Mouse (Mus musculus): ENCODE data around the gene Arrdc3. TPM values are rescaled to one million over a fixed set of nuclear protein-coding genes. Genes with fewer than 3 reads are reported as not detected.

The Arrdc3 gene
- polyA plus RNA-seq, 1 experiment from 2014 or later, result 56.2 TPM

- Histone ChIP-seq H3K27me3 (ENCODE audit: control insufficient read depth, insufficient read depth, low read length) (no peaks in the 10 kb centered on the region), H3K4me2 (ENCODE audit: low read length) (peak overlapping the region; percentile 78), H3K4me3 (ENCODE audit: control insufficient read depth in 1 of 2, insufficient read depth in 1 of 2, low read depth in 1 of 2, low read length in 2 of 2) (peak overlapping the region; percentile 67 to 75), H3K27ac (replicated peaks in 1 of 2; ENCODE audit: control insufficient read depth in 1 of 2, insufficient read depth in 1 of 2, low read depth in 2 of 2, low read length in 2 of 2) (peak overlapping the region; percentile 99 to 100), H3K9me3 (ENCODE audit: control insufficient read depth, low read length) (no peaks in the 10 kb centered on the region), H3K4me1 (ENCODE audit: control insufficient read depth in 2 of 2, insufficient read depth in 2 of 2, low read length in 2 of 2) (peaks cover 3 to 12% of the 10 kb centered on the region in 2 experiments; a peak in 1 of 4 replicates), H3K9ac (ENCODE audit: low read length) (peak overlapping the region; percentile 97), H3K36me3 (ENCODE audit: control insufficient read depth, insufficient read depth, low read length) (peaks cover 15% of the 10 kb centered on the region)
- no peak for ATAC-seq (ENCODE audit: insufficient number of reproducible peaks, insufficient read depth, low FRiP score, low read depth)
- under 1% methylated on average over 23 of the region's 23 CpGs for WGBS
Measured at GRCm38 (mm10) chr13:80883649-80884376, 629 bp downstream of the Arrdc3 start.

- Histone ChIP-seq H3K9me3 (ENCODE audit: control insufficient read depth, low read length) (no peaks in the 10 kb centered on the region), H3K9ac (ENCODE audit: low read length) (peak overlapping the region; percentile 97), H3K27me3 (ENCODE audit: control insufficient read depth, insufficient read depth, low read length) (no peaks in the 10 kb centered on the region), H3K36me3 (ENCODE audit: control insufficient read depth, insufficient read depth, low read length) (peaks cover 21% of the 10 kb centered on the region), H3K4me2 (ENCODE audit: low read length) (peak overlapping the region; percentile 78), H3K4me3 (ENCODE audit: control insufficient read depth in 1 of 2, insufficient read depth in 1 of 2, low read depth in 1 of 2, low read length in 2 of 2) (peak overlapping the region; percentile 67 to 75), H3K4me1 (ENCODE audit: control insufficient read depth in 2 of 2, insufficient read depth in 2 of 2, low read length in 2 of 2) (peaks cover 3 to 12% of the 10 kb centered on the region in 2 experiments; a peak in 1 of 4 replicates), H3K27ac (replicated peaks in 1 of 2; ENCODE audit: control insufficient read depth in 1 of 2, insufficient read depth in 1 of 2, low read depth in 2 of 2, low read length in 2 of 2) (peak overlapping the region; percentile 99 to 100)
- 0% methylated on average over 15 of the region's 15 CpGs for WGBS
- no peak for ATAC-seq (ENCODE audit: insufficient number of reproducible peaks, insufficient read depth, low FRiP score, low read depth)
Measured at GRCm38 (mm10) chr13:80884377-80884983, 1.3 kb downstream of the Arrdc3 start.

GRCm38 (mm10) chr13:80885103-80885833 lies 2.1 kb downstream of the Arrdc3 start:
- H3K36me3 ChIP-seq (ENCODE audit: control insufficient read depth, insufficient read depth, low read length), result peaks cover 26% of the 10 kb centered on the region
- ATAC-seq (ENCODE audit: insufficient number of reproducible peaks, insufficient read depth, low FRiP score, low read depth), result peak; percentile 85
- peaks cover 3 to 12% of the 10 kb centered on the region in 2 experiments; a peak in 1 of 4 replicates for H3K4me1 ChIP-seq (ENCODE audit: control insufficient read depth in 2 of 2, insufficient read depth in 2 of 2, low read length in 2 of 2)
- H3K9ac ChIP-seq (ENCODE audit: low read length), result peak overlapping the region; percentile 97
- no peaks in the 10 kb centered on the region for H3K9me3 ChIP-seq (ENCODE audit: control insufficient read depth, low read length)
- H3K4me3 ChIP-seq (ENCODE audit: control insufficient read depth in 1 of 2, insufficient read depth in 1 of 2, low read depth in 1 of 2, low read length in 2 of 2), result peak overlapping the region; percentile 67 to 75
- no peaks in the 10 kb centered on the region for H3K27me3 ChIP-seq (ENCODE audit: control insufficient read depth, insufficient read depth, low read length)
- H3K4me2 ChIP-seq (ENCODE audit: low read length), result peak overlapping the region; percentile 78
- WGBS, result under 1% methylated on average over 47 of the region's 47 CpGs
- peak overlapping the region; percentile 99 to 100 for H3K27ac ChIP-seq (replicated peaks in 1 of 2; ENCODE audit: control insufficient read depth in 1 of 2, insufficient read depth in 1 of 2, low read depth in 2 of 2, low read length in 2 of 2)

- Histone ChIP-seq H3K4me3 (ENCODE audit: control insufficient read depth in 1 of 2, insufficient read depth in 1 of 2, low read depth in 1 of 2, low read length in 2 of 2) (peak overlapping the region; percentile 67 to 75), H3K9ac (ENCODE audit: low read length) (peak overlapping the region; percentile 97), H3K36me3 (ENCODE audit: control insufficient read depth, insufficient read depth, low read length) (peaks cover 34% of the 10 kb centered on the region), H3K27me3 (ENCODE audit: control insufficient read depth, insufficient read depth, low read length) (no peaks in the 10 kb centered on the region), H3K9me3 (ENCODE audit: control insufficient read depth, low read length) (no peaks in the 10 kb centered on the region), H3K4me1 (ENCODE audit: control insufficient read depth in 2 of 2, insufficient read depth in 2 of 2, low read length in 2 of 2) (peaks cover 3 to 12% of the 10 kb centered on the region in 2 experiments; a peak in 1 of 4 replicates), H3K27ac (replicated peaks in 1 of 2; ENCODE audit: control insufficient read depth in 1 of 2, insufficient read depth in 1 of 2, low read depth in 2 of 2, low read length in 2 of 2) (peak overlapping the region; percentile 99 to 100), H3K4me2 (ENCODE audit: low read length) (peak overlapping the region; percentile 78)
- WGBS, result 2% methylated on average over 66 of the region's 72 CpGs
- ATAC-seq (ENCODE audit: insufficient number of reproducible peaks, insufficient read depth, low FRiP score, low read depth), result peak; percentile 93
Measured at GRCm38 (mm10) chr13:80885834-80886663, 2.9 kb downstream of the Arrdc3 start.

- peaks cover 40% of the 10 kb centered on the region for H3K36me3 ChIP-seq (ENCODE audit: control insufficient read depth, insufficient read depth, low read length)
Measured at GRCm38 (mm10) chr13:80886664-80887210, 3.6 kb downstream of the Arrdc3 start.

GRCm38 (mm10) chr13:80887842-80888241 lies 4.7 kb downstream of the Arrdc3 start:
- Histone ChIP-seq H3K4me2 (ENCODE audit: low read length) (no peak overlapping the region), H3K9ac (ENCODE audit: low read length) (no peak overlapping the region), H3K27ac (replicated peaks in 1 of 2; ENCODE audit: control insufficient read depth in 1 of 2, insufficient read depth in 1 of 2, low read depth in 2 of 2, low read length in 2 of 2) (no peak overlapping the region), H3K4me3 (ENCODE audit: control insufficient read depth in 1 of 2, insufficient read depth in 1 of 2, low read depth in 1 of 2, low read length in 2 of 2) (no peak overlapping the region), H3K9me3 (ENCODE audit: control insufficient read depth, low read length) (no peaks in the 10 kb centered on the region), H3K4me1 (ENCODE audit: control insufficient read depth in 2 of 2, insufficient read depth in 2 of 2, low read length in 2 of 2) (peaks cover 2 to 10% of the 10 kb centered on the region in 2 experiments; a peak in 1 of 4 replicates), H3K27me3 (ENCODE audit: control insufficient read depth, insufficient read depth, low read length) (no peaks in the 10 kb centered on the region), H3K36me3 (ENCODE audit: control insufficient read depth, insufficient read depth, low read length) (peaks cover 50% of the 10 kb centered on the region)
- 50% methylated on average over 2 of the region's 2 CpGs for WGBS
- ATAC-seq (ENCODE audit: insufficient number of reproducible peaks, insufficient read depth, low FRiP score, low read depth), result no peak

More at GRCm38 (mm10) chr13:80886664-80887210, 3.6 kb downstream of the Arrdc3 start:
- Histone ChIP-seq H3K4me2 (ENCODE audit: low read length) (peak overlapping the region; percentile 78), H3K9me3 (ENCODE audit: control insufficient read depth, low read length) (no peaks in the 10 kb centered on the region), H3K4me1 (ENCODE audit: control insufficient read depth in 2 of 2, insufficient read depth in 2 of 2, low read length in 2 of 2) (peaks cover 3 to 12% of the 10 kb centered on the region in 2 experiments; a peak in 1 of 4 replicates), H3K27me3 (ENCODE audit: control insufficient read depth, insufficient read depth, low read length) (no peaks in the 10 kb centered on the region), H3K9ac (ENCODE audit: low read length) (peak overlapping the region; percentile 97), H3K4me3 (ENCODE audit: control insufficient read depth in 1 of 2, insufficient read depth in 1 of 2, low read depth in 1 of 2, low read length in 2 of 2) (peak overlapping the region; percentile 67 to 75), H3K27ac (replicated peaks in 1 of 2; ENCODE audit: control insufficient read depth in 1 of 2, insufficient read depth in 1 of 2, low read depth in 2 of 2, low read length in 2 of 2) (peak overlapping the region; percentile 99 to 100)
- no peak for ATAC-seq (ENCODE audit: insufficient number of reproducible peaks, insufficient read depth, low FRiP score, low read depth)
- 13% methylated on average over 6 of the region's 6 CpGs for WGBS
